Mouse (Mus musculus) lung, adult 10 weeks (tissue): ENCODE measurements around the gene Lce1a1. TPM values are rescaled to one million over a fixed set of nuclear protein-coding genes. Genes with fewer than 3 reads are reported as not detected.

Experiments
- polyA plus RNA-seq: library from polyadenylated mRNA; stranded (reverse); fragments of 350-450 nt; fragmentation: Illumina TruSeq; extraction: RNeasy Lipid Tissue Mini Kit (QIAGEN cat#74804); gene quantifications from one replicate; pipeline ENCODE4 v1.2.3, GENCODE M21; 2014; ENCODE audit warnings: low read depth, low replicate concordance; ENCODE audit not compliant: insufficient read depth

The Lce1a1 gene
- not detected for polyA plus RNA-seq

DNA sequence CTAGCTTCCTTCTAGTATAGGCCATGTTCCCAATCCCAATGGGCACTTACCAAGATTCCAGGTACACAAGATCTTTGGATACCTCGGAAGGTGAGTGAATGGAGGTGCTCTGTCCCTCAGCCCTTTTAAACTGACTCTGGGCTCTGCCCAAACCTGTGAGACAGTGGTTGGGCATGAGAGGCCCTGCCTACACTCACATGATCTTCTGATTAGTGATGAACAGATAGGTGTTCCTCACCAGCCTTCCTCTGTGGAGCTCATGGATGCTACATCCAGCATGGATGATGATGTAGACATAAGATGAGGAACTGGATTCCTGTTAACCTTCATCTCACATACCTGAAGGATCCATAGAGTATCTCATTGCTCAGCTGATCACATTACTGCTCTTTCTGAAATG is at the start of gene Lce1a1:
TSS of gene Lce1a1 (minus strand) at position 101 of the 400 bp plus-strand sequence.

DNA sequence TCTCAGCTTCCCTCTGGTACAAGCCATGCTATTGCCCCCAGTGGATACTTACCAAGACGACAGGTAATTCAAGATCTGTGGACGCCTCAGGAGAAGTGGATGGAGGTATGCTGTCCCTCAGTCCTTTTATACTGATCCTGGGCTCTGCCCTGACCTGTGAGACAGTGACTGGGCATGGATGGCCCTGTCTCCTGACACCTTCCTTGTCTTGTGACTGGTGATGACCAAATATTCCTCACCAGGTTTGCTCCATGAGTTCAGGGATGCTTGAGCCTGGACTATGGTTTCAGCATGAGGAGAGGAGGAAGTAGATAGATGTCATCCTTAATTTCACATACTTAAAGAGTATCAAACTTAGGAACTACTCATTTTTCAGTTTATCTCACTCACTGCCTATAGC is 39.0 kb upstream of the Lce1a1 start, which contains the start of gene Lce1d:
TSS of gene Lce1d (minus strand) at position 101 of the 400 bp plus-strand sequence.

DNA sequence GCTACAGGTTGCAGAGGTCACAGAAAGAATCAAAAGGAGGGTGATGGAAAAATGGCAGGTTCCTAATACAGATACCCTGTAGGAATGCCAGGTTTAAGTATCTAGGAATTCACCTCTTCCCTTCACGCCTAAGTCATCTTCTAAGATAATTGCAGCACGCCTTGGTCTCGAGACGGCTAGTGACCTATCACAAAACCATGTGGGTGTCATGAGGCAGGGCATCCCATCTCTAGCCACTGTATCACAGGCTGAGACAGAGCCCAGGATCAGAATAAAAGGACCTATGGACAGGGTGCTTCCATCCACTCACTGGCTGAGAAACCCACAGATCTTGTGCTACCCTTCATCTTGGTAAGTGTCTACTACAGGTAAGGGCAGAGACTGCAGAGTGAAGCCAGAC is 30.8 kb upstream of the Lce1a1 start, which contains the start of gene Lce1c:
TSS of gene Lce1c (plus strand) at position 301 of the 400 bp plus-strand sequence.

DNA sequence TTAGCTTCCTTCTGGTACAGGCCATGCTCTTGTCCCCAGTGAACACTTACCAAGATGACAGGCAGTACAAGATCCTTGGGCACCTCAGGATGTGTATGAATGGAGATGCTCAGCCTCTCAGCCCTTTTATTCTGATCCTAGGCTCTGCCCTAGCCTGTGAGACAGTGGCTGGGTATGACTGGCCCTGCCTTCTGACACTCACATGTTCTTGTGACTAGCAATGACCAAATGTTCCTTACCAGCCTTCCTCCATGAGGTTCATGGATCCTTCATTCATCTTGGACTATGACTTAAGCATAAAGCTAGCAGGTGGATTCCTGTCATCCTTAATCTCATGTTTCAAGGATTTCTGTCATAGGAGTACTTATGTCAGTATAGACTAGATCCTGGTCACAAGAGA is 22.1 kb upstream of the Lce1a1 start, which contains the start of gene Lce1a2:
TSS of gene Lce1a2 (minus strand) at position 101 of the 400 bp plus-strand sequence.

DNA sequence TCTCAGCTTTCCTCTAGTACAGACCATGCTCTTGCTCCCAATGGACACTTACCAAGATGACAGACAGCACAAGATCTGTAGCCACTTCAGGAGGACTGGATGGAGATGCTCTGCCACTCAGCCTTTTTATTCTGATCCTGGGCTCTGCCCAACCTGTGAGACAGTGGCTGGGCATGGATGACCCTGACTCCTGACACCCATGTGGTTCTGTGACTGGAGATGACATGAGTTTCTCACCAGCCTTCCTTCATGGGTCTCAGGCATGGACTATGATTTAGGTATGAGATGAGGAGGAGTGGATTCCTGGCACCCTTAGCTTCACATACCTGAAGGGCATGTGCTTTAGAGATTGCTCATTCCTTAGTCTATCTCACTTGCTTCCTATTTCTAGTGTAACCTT is 8.7 kb upstream of the Lce1a1 start, which contains the start of gene Lce1b:
TSS of gene Lce1b (minus strand) at position 101 of the 400 bp plus-strand sequence.

DNA sequence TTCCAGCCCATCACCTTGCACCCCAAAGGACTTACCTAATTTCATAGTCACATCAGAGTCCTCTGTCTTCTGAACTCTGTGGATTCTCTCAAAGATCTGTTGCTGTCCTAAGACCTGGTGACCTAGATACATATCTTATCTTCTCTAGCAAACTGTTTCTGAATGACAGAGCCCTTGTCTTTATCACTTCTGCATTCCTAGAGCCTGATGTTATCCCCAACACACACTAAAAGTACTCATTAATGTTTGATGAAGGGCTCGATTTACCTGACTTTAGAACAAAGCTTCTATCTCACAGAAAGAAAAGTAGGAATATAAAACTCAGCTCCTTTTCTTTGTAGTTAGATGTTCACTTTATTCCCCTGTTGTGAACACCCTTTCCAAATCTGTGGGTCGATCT is 26.5 kb downstream of the Lce1a1 start, which contains the start of gene Lce6a:
TSS of gene Lce6a (minus strand) at position 101 of the 400 bp plus-strand sequence.

DNA sequence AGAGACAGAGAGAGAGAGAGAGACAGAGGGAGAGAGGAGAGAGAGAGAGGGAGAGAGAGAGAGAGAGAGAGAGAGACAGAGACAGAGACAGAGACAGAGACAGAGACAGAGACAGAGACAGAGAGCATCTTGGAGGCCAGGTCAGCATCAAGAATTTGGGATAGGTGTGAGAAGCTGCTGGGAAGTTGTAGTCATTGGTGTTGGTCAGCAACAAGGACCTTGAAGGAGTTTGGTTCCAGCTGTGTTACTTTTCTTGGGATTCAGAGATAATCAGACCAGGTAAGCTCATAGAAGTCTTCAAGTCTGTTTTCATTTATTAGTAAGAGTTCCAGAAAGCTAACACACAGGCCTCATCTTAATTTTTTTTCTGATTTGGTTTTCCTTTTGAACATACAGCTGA is 40.7 kb downstream of the Lce1a1 start, which contains the start of gene 2210017I01Rik:
TSS of gene 2210017I01Rik (minus strand) at position 101 of the 400 bp plus-strand sequence.

Other genes starting within 250 kb of the Lce1a1 start
- not detected for gene Sprr2i, start 240.3 kb downstream of the Lce1a1 start, polyA plus RNA-seq
- not detected for gene Sprr2j-ps, start 230.2 kb downstream of the Lce1a1 start, polyA plus RNA-seq
- 3.0 TPM for gene Gm9774, start 218.9 kb downstream of the Lce1a1 start, polyA plus RNA-seq
- gene Sprr2k, start 215.7 kb downstream of the Lce1a1 start, polyA plus RNA-seq: not detected
- gene Sprr1b, start 209.5 kb downstream of the Lce1a1 start, polyA plus RNA-seq: not detected
- gene Sprr3, start 189.6 kb downstream of the Lce1a1 start, polyA plus RNA-seq: not detected
- 3.2 TPM for gene Sprr1a, start 162.4 kb downstream of the Lce1a1 start, polyA plus RNA-seq
- gene Sprr4, start 147.8 kb downstream of the Lce1a1 start, polyA plus RNA-seq: not detected
- gene 2310046K23Rik, start 113.8 kb downstream of the Lce1a1 start, polyA plus RNA-seq: not detected
- 0.97 TPM for gene Ivl, start 74.6 kb downstream of the Lce1a1 start, polyA plus RNA-seq
- not detected for gene Smcp, start 59.3 kb downstream of the Lce1a1 start, polyA plus RNA-seq
- not detected for gene 2210017I01Rik, start 40.8 kb downstream of the Lce1a1 start, polyA plus RNA-seq
- not detected for gene Lce6a, start 26.6 kb downstream of the Lce1a1 start, polyA plus RNA-seq
- not detected for gene Lce1b, start 8.6 kb upstream of the Lce1a1 start, polyA plus RNA-seq
- not detected for gene Lce1a2, start 22.0 kb upstream of the Lce1a1 start, polyA plus RNA-seq
- gene Lce1c, start 30.9 kb upstream of the Lce1a1 start, polyA plus RNA-seq: not detected
- not detected for gene Lce1d, start 38.9 kb upstream of the Lce1a1 start, polyA plus RNA-seq
- gene Lce1e, start 60.8 kb upstream of the Lce1a1 start, polyA plus RNA-seq: not detected
- not detected for gene Lce1f, start 72.0 kb upstream of the Lce1a1 start, polyA plus RNA-seq
- gene Gm38119, start 90.8 kb upstream of the Lce1a1 start, polyA plus RNA-seq: not detected
- not detected for gene Lce1g, start 104.0 kb upstream of the Lce1a1 start, polyA plus RNA-seq
- gene Lce1h, start 116.8 kb upstream of the Lce1a1 start, polyA plus RNA-seq: not detected
- not detected for gene Lce1i, start 130.6 kb upstream of the Lce1a1 start, polyA plus RNA-seq
- not detected for gene Lce1j, start 142.2 kb upstream of the Lce1a1 start, polyA plus RNA-seq
- gene Lce1k, start 159.6 kb upstream of the Lce1a1 start, polyA plus RNA-seq: not detected
- not detected for gene Kprp, start 178.9 kb upstream of the Lce1a1 start, polyA plus RNA-seq
- gene Lce1l, start 203.0 kb upstream of the Lce1a1 start, polyA plus RNA-seq: not detected
- gene 2310050C09Rik, start 221.9 kb upstream of the Lce1a1 start, polyA plus RNA-seq: not detected